Mouse (Mus musculus) kidney, embryonic 15.5 days (tissue): ENCODE measurements around the gene Gpsm3. TPM values are rescaled to one million over a fixed set of nuclear protein-coding genes. Genes with fewer than 3 reads are reported as not detected.

Source experiments
- ATAC-seq: fragments of 200-750 bp; cut with Nextera tagmentation; replicated peaks from 2 replicates; pipeline ENCODE4 v1.8.0; 2017; ENCODE audit warnings: moderate TSS enrichment; ENCODE audit not compliant: low FRiP score
- H3K27ac ChIP-seq: fragments of 300-500 bp; sonication (generic); 2 replicates; pipeline ENCODE4 v1.5.1; 2015; ENCODE audit warnings: mild to moderate bottlenecking, inconsistent platforms
- H3K27me3 ChIP-seq: fragments of 300-500 bp; sonication (generic); 2 replicates; pipeline ENCODE4 v1.6.1; 2015; ENCODE audit warnings: inconsistent platforms
- H3K36me3 ChIP-seq: fragments of 300-500 bp; sonication (generic); 2 replicates; pipeline ENCODE4 v1.6.1; 2015; ENCODE audit warnings: inconsistent platforms
- H3K4me1 ChIP-seq: fragments of 300-500 bp; sonication (generic); 2 replicates; pipeline ENCODE4 v1.6.1; 2015; ENCODE audit warnings: inconsistent platforms
- H3K4me2 ChIP-seq: fragments of 300-500 bp; sonication (generic); 2 replicates; pipeline ENCODE4 v1.6.1; 2015; ENCODE audit warnings: moderate library complexity, mild to moderate bottlenecking, inconsistent platforms
- H3K4me3 ChIP-seq: fragments of 300-500 bp; sonication (generic); replicated peaks from 2 replicates; pipeline ENCODE4 v1.5.1; 2015; ENCODE audit warnings: mild to moderate bottlenecking, inconsistent platforms
- H3K9ac ChIP-seq: fragments of 300-500 bp; sonication (generic); 2 replicates; pipeline ENCODE4 v1.6.1; 2015; ENCODE audit warnings: mild to moderate bottlenecking, inconsistent platforms
- H3K9me3 ChIP-seq: fragments of 300-500 bp; sonication (generic); replicated peaks from 2 replicates; pipeline ENCODE4 v1.6.1; 2016; ENCODE audit warnings: inconsistent platforms
- WGBS: fragments of 180-500 bp; shearing (Covaris S2); methylation state at CpG from one replicate; pipeline ENCODE4 v1.1.7; 2015; ENCODE audit warnings: mixed read lengths; 5-methylcytosine and 5-hydroxymethylcytosine counted together
- polyA plus RNA-seq: library from polyadenylated mRNA; unstranded; fragments of >200 nt; fragmentation: Nextera tagmentation; extraction: Ambion mirVana; gene quantifications from 2 replicates; pipeline ENCODE4 v1.2.1, GENCODE M21; 2015

Gpsm3 gene
- polyA plus RNA-seq, 1 experiment from 2014 or later = 22.6 TPM

- H3K27me3 ChIP-seq = peaks cover 28% of the 10 kb centered on the region
- peak overlapping the region; percentile 95 for H3K27ac ChIP-seq
- H3K4me1 ChIP-seq = peaks cover 63% of the 10 kb centered on the region
- under 1% methylated on average over 45 of the region's 45 CpGs for WGBS
- H3K4me3 ChIP-seq = peak overlapping the region; percentile 76
- peak; percentile 79 for ATAC-seq
- peak overlapping the region; percentile 94 for H3K4me2 ChIP-seq
- peak overlapping the region; percentile 72 for H3K9ac ChIP-seq
- peaks cover 30% of the 10 kb centered on the region for H3K36me3 ChIP-seq
- no peaks in the 10 kb centered on the region for H3K9me3 ChIP-seq
These were observed 37.7 kb downstream of the Gpsm3 start for GRCm38 (mm10) chr17:34627093-34627942.

- peaks cover 70% of the 10 kb centered on the region for H3K4me1 ChIP-seq
- ATAC-seq = peak; percentile 20
- 3% methylated on average over 29 of the region's 29 CpGs for WGBS
These were observed 38.5 kb downstream of the Gpsm3 start, which contains the start of gene Ppt2 for GRCm38 (mm10) chr17:34627943-34628643. Gene Ppt2, minus strand, starts transcription at chr17:34628510.

GRCm38 (mm10) chr17:34628644-34628967 is 39.0 kb downstream of the Gpsm3 start:
- Histone ChIP-seq H3K27me3 (peaks cover 28% of the 10 kb centered on the region), H3K9me3 (no peaks in the 10 kb centered on the region), H3K4me1 (peaks cover 70% of the 10 kb centered on the region), H3K9ac (peak overlapping the region; percentile 46), H3K36me3 (peaks cover 17% of the 10 kb centered on the region), H3K4me2 (peak overlapping the region; percentile 94), H3K27ac (peak overlapping the region; percentile 95), H3K4me3 (peak overlapping the region; percentile 76)
- no peak for ATAC-seq
- WGBS = 24% methylated on average over 5 of the region's 5 CpGs

More at GRCm38 (mm10) chr17:34627943-34628643, 38.5 kb downstream of the Gpsm3 start, which contains the start of gene Ppt2:
- peak within 1 kb of the TSS; percentile 76 for H3K4me3 ChIP-seq
- H3K27me3 ChIP-seq = peaks cover 28% of the 10 kb centered on the region
- peaks cover 22% of the 10 kb centered on the region for H3K36me3 ChIP-seq
- peak within 1 kb of the TSS; percentile 46 for H3K9ac ChIP-seq
- peak within 1 kb of the TSS; percentile 94 for H3K4me2 ChIP-seq
- no peaks in the 10 kb centered on the region for H3K9me3 ChIP-seq
- H3K27ac ChIP-seq = peak within 1 kb of the TSS; percentile 95

- no peak for ATAC-seq
- peaks cover 28% of the 10 kb centered on the region for H3K27me3 ChIP-seq
- peaks cover 10% of the 10 kb centered on the region for H3K36me3 ChIP-seq
- 2% methylated on average over 16 of the region's 16 CpGs for WGBS
- peak within 1 kb of the TSS; percentile 95 for H3K27ac ChIP-seq
- peak within 1 kb of the TSS; percentile 76 for H3K4me3 ChIP-seq
- no peaks in the 10 kb centered on the region for H3K9me3 ChIP-seq
- H3K4me2 ChIP-seq = peak within 1 kb of the TSS; percentile 94
- peak within 1 kb of the TSS; percentile 46 for H3K9ac ChIP-seq
- peaks cover 70% of the 10 kb centered on the region for H3K4me1 ChIP-seq
These were observed 39.7 kb downstream of the Gpsm3 start, which contains the start of gene Prrt1 for GRCm38 (mm10) chr17:34629221-34629751. Gene Prrt1, plus strand, starts transcription at chr17:34629533.

GRCm38 (mm10) chr17:34629796-34630603 is 40.4 kb downstream of the Gpsm3 start:
- Histone ChIP-seq H3K27me3 (peaks cover 28% of the 10 kb centered on the region), H3K36me3 (peaks cover 7% of the 10 kb centered on the region), H3K4me1 (peaks cover 70% of the 10 kb centered on the region), H3K4me2 (peak overlapping the region; percentile 94), H3K9me3 (no peaks in the 10 kb centered on the region), H3K9ac (no peak overlapping the region), H3K27ac (no peak overlapping the region), H3K4me3 (peak overlapping the region; percentile 76)
- ATAC-seq = no peak
- 14% methylated on average over 12 of the region's 12 CpGs for WGBS

GRCm38 (mm10) chr17:34630761-34631301 is 41.2 kb downstream of the Gpsm3 start:
- 2% methylated on average over 48 of the region's 48 CpGs for WGBS
- Histone ChIP-seq H3K4me3 (peak overlapping the region; percentile 48), H3K27me3 (peaks cover 28% of the 10 kb centered on the region), H3K9ac (peak overlapping the region; percentile 7; the same call in 1 of the 2 replicates), H3K9me3 (no peaks in the 10 kb centered on the region), H3K4me1 (peaks cover 63% of the 10 kb centered on the region), H3K4me2 (peak overlapping the region; percentile 94), H3K36me3 (no peaks in the 10 kb centered on the region), H3K27ac (no peak overlapping the region)
- ATAC-seq = no peak

- Histone ChIP-seq H3K4me1 (peaks cover 55% of the 10 kb centered on the region), H3K9me3 (no peaks in the 10 kb centered on the region), H3K4me2 (peak overlapping the region; percentile 94), H3K27me3 (peaks cover 28% of the 10 kb centered on the region), H3K36me3 (no peaks in the 10 kb centered on the region), H3K27ac (no peak overlapping the region), H3K4me3 (peak overlapping the region; percentile 48), H3K9ac (peak overlapping the region; percentile 38; the same call in 1 of the 2 replicates)
- ATAC-seq = no peak
- 7% methylated on average over 12 of the region's 12 CpGs for WGBS
These were observed 42.0 kb downstream of the Gpsm3 start for GRCm38 (mm10) chr17:34631647-34632046.

- WGBS = 1% methylated on average over 26 of the region's 26 CpGs
- Histone ChIP-seq H3K36me3 (no peaks in the 10 kb centered on the region), H3K9ac (peak overlapping the region; percentile 38; the same call in 1 of the 2 replicates), H3K9me3 (no peaks in the 10 kb centered on the region), H3K27me3 (peaks cover 28% of the 10 kb centered on the region), H3K4me3 (peak overlapping the region; percentile 48), H3K4me2 (peak overlapping the region; percentile 94), H3K4me1 (peaks cover 52% of the 10 kb centered on the region), H3K27ac (no peak overlapping the region)
- peak; percentile 47 for ATAC-seq
These were observed 42.7 kb downstream of the Gpsm3 start for GRCm38 (mm10) chr17:34632261-34632691.

- Histone ChIP-seq H3K4me1 (peaks cover 24% of the 10 kb centered on the region), H3K27me3 (peaks cover 17% of the 10 kb centered on the region), H3K4me3 (no peak overlapping the region), H3K36me3 (no peaks in the 10 kb centered on the region), H3K27ac (no peak overlapping the region), H3K9me3 (no peaks in the 10 kb centered on the region), H3K9ac (no peak overlapping the region), H3K4me2 (no peak overlapping the region)
- 75% methylated on average over 2 of the region's 2 CpGs for WGBS
- no peak for ATAC-seq
These were observed 46.1 kb downstream of the Gpsm3 start for GRCm38 (mm10) chr17:34635671-34636070.

- no peak for ATAC-seq
- H3K9ac ChIP-seq = no peak overlapping the region
- H3K9me3 ChIP-seq = no peaks in the 10 kb centered on the region
- no peak overlapping the region for H3K4me2 ChIP-seq
- H3K36me3 ChIP-seq = no peaks in the 10 kb centered on the region
- 61% methylated on average over 3 of the region's 3 CpGs for WGBS
- H3K27me3 ChIP-seq = no peaks in the 10 kb centered on the region
- no peak overlapping the region for H3K27ac ChIP-seq
- peaks cover 15% of the 10 kb centered on the region for H3K4me1 ChIP-seq
- H3K4me3 ChIP-seq = no peak overlapping the region
These were observed 47.9 kb downstream of the Gpsm3 start for GRCm38 (mm10) chr17:34637459-34637858.
